In genomic region chr15:27539745-27540144, GRCm38 (mm10) we compare ENCODE assay signal across 12 mouse cellular contexts.
DNase-seq lines count a peak whose midpoint lies in the region; ATAC-seq and TF ChIP-seq lines count a peak whose summit lies in the region.
"Had no signal": no experiment of that assay in that cellular context is flagged by ENCODE, and none has a peak within 500 bp of the region (broad histone marks: within the 10 kb centered on the region; RNA-seq: fewer than 3 reads in every experiment).

No protein-coding gene starts in this region.

- H3K4me3 ChIP-seq in cortical plate, adult 2 months (ENCODE audit: insufficient read depth, low read length), result no peak overlapping the region
- H3K4me3 ChIP-seq in heart, embryonic 13.5 days, result no peak overlapping the region
- no peak overlapping the region for H3K4me3 ChIP-seq in forebrain, postnatal 0 days (ENCODE audit: low read depth, low read length)
- no peak overlapping the region for H3K4me3 ChIP-seq in hindbrain, postnatal 0 days (ENCODE audit: low read length)
- H3K4me3 ChIP-seq: kidney, embryonic 15.5 days; neural tube, embryonic 12.5 days had no signal

- H3K27me3 ChIP-seq in heart, embryonic 13.5 days (replicated peaks), result no peaks in the 10 kb centered on the region
- no peaks in the 10 kb centered on the region for H3K27me3 ChIP-seq in forebrain, postnatal 0 days (ENCODE audit: insufficient read depth, low read length)
- no peaks in the 10 kb centered on the region for H3K27me3 ChIP-seq in hindbrain, postnatal 0 days (ENCODE audit: insufficient read depth, low read length)
- H3K27me3 ChIP-seq: kidney, embryonic 15.5 days; neural tube, embryonic 12.5 days; Patski had no signal

- peaks cover 34% of the 10 kb centered on the region for H3K4me1 ChIP-seq in cortical plate, adult 2 months (ENCODE audit: control insufficient read depth, insufficient read depth, low read length)
- peaks cover 62% of the 10 kb centered on the region for H3K4me1 ChIP-seq in heart, embryonic 13.5 days
- H3K4me1 ChIP-seq in forebrain, postnatal 0 days (ENCODE audit: insufficient read depth), result no peaks in the 10 kb centered on the region
- H3K4me1 ChIP-seq in hindbrain, postnatal 0 days (ENCODE audit: insufficient read depth, low read length), result 0 out of 2 replicates have a peak, but pooled peaks cover 3% of the 10 kb centered on the region
- H3K4me1 ChIP-seq: neural tube, embryonic 12.5 days had no signal

- WGBS in heart, embryonic 13.5 days, result 61% methylated on average over 9 of the region's 9 CpGs
- WGBS in forebrain, postnatal 0 days, result 82% methylated on average over 9 of the region's 9 CpGs
- WGBS in hindbrain, postnatal 0 days, result 77% methylated on average over 9 of the region's 9 CpGs

- TF ChIP-seq CTCF in cortical plate, adult 2 months (IDR thresholded peaks at IDR 0.05; ENCODE audit: extremely low read depth, insufficient read depth, low read length), result no peak
- TF ChIP-seq CTCF in forebrain, postnatal 0 days (IDR thresholded peaks at IDR 0.05; ENCODE audit: low read depth), result no peak
- TF ChIP-seq CTCF in hindbrain, postnatal 0 days (IDR thresholded peaks at IDR 0.05; ENCODE audit: low read depth), result no peak

- no peaks in the 10 kb centered on the region for H3K36me3 ChIP-seq in heart, embryonic 13.5 days
- no peaks in the 10 kb centered on the region for H3K36me3 ChIP-seq in forebrain, postnatal 0 days (ENCODE audit: insufficient read depth)
- H3K36me3 ChIP-seq in hindbrain, postnatal 0 days (ENCODE audit: insufficient read depth, low read length), result no peaks in the 10 kb centered on the region
- H3K36me3 ChIP-seq: kidney, embryonic 15.5 days; neural tube, embryonic 12.5 days had no signal

- 0 out of 2 replicates have a peak overlapping the region, but pooled peaks have one; percentile 21 for H3K27ac ChIP-seq in cortical plate, adult 2 months (ENCODE audit: insufficient read depth, low read length)
- peak overlapping the region; percentile 90 for H3K27ac ChIP-seq in heart, embryonic 13.5 days (replicated peaks)
- no peak overlapping the region for H3K27ac ChIP-seq in forebrain, postnatal 0 days (ENCODE audit: low read depth, low read length)
- H3K27ac ChIP-seq in hindbrain, postnatal 0 days, result no peak overlapping the region
- H3K27ac ChIP-seq: kidney, embryonic 15.5 days; neural tube, embryonic 12.5 days had no signal

- no peak overlapping the region for H3K9ac ChIP-seq in heart, embryonic 13.5 days
- no peak overlapping the region for H3K9ac ChIP-seq in forebrain, postnatal 0 days
- no peak overlapping the region for H3K9ac ChIP-seq in hindbrain, postnatal 0 days (replicated peaks; ENCODE audit: low read length)
- H3K9ac ChIP-seq: kidney, embryonic 15.5 days; neural tube, embryonic 12.5 days had no signal

- TF ChIP-seq POLR2A in cortical plate, adult 2 months (IDR thresholded peaks at IDR 0.05; ENCODE audit: extremely low read depth, insufficient read depth, low read length), result no peak

- no peak overlapping the region for H3K4me2 ChIP-seq in heart, embryonic 13.5 days
- H3K4me2 ChIP-seq in forebrain, postnatal 0 days (ENCODE audit: low read depth), result no peak overlapping the region
- H3K4me2 ChIP-seq in hindbrain, postnatal 0 days (ENCODE audit: low read depth, low read length), result no peak overlapping the region
- H3K4me2 ChIP-seq: kidney, embryonic 15.5 days; neural tube, embryonic 12.5 days had no signal

- no peaks in the 10 kb centered on the region for H3K9me3 ChIP-seq in heart, embryonic 13.5 days
- no peaks in the 10 kb centered on the region for H3K9me3 ChIP-seq in forebrain, postnatal 0 days (ENCODE audit: low read length)
- H3K9me3 ChIP-seq in hindbrain, postnatal 0 days (ENCODE audit: low read length), result no peaks in the 10 kb centered on the region
- H3K9me3 ChIP-seq: kidney, embryonic 15.5 days; neural tube, embryonic 12.5 days had no signal

- no peak for ATAC-seq in heart, embryonic 13.5 days (ENCODE audit: extremely low read depth, insufficient number of reproducible peaks, low FRiP score, low TSS enrichment)
- no peak for ATAC-seq in forebrain, postnatal 0 days
- ATAC-seq in hindbrain, postnatal 0 days, result no peak
- ATAC-seq: Patski had no signal

- peak; percentile 35 for DNase-seq in cerebellum, adult 18-20 months
- DNase-seq in cerebellum, adult 11-12 months, result no peak
- DNase-seq in 3T3-L1 (ENCODE audit: low read depth, low spot score), result peak; percentile 27
- DNase-seq in forebrain, postnatal 0 days, result no peak
- no peak for DNase-seq in spleen, postnatal 4 days (ENCODE audit: low spot score in 2 of 2)
- DNase-seq in hindbrain, postnatal 0 days (ENCODE audit: low spot score), result no peak
- DNase-seq: lung, adult 18-20 months had no signal

Comparison
In these comparisons a context has a peak if more than half of its experiments do, and no peak if none do; other contexts are left out.
1. DNase-seq: peak in cerebellum, adult 18-20 months (2 of 2) and 3T3-L1 (single experiment); none in cerebellum, adult 11-12 months (single experiment), forebrain, postnatal 0 days (single experiment), spleen, postnatal 4 days (0 of 2) and hindbrain, postnatal 0 days (single experiment).
2. H3K27ac ChIP-seq: peak in cortical plate, adult 2 months (single experiment) and heart, embryonic 13.5 days (single experiment); none in forebrain, postnatal 0 days (single experiment) and hindbrain, postnatal 0 days (single experiment).